Mouse (Mus musculus) midbrain, embryonic 13.5 days (tissue): ENCODE data around the gene Ccin. TPM values are rescaled to one million over a fixed set of nuclear protein-coding genes. Genes with fewer than 3 reads are reported as not detected.

Experiments used
- ATAC-seq: fragments of 200-750 bp; cut with Nextera tagmentation; 2 replicates; pipeline ENCODE4 v1.8.0; 2017; ENCODE audit warnings: mild to moderate bottlenecking, moderate TSS enrichment, moderate library complexity
- H3K27ac ChIP-seq: fragments of 300-500 bp; sonication (generic); 2 replicates; pipeline ENCODE4 v1.5.1; 2015; ENCODE audit warnings: inconsistent platforms, mild to moderate bottlenecking, moderate library complexity
- H3K27me3 ChIP-seq: fragments of 300-500 bp; sonication (generic); 2 replicates; pipeline ENCODE4 v1.6.1; 2015; ENCODE audit warnings: mild to moderate bottlenecking, inconsistent platforms
- H3K36me3 ChIP-seq: fragments of 300-500 bp; sonication (generic); 2 replicates; pipeline ENCODE4 v1.6.1; 2015; ENCODE audit warnings: mild to moderate bottlenecking, inconsistent platforms
- H3K4me1 ChIP-seq: fragments of 300-500 bp; sonication (generic); replicated peaks from 2 replicates; pipeline ENCODE4 v1.6.1; 2015; ENCODE audit warnings: inconsistent platforms
- H3K4me2 ChIP-seq: fragments of 300-500 bp; sonication (generic); replicated peaks from 2 replicates; pipeline ENCODE4 v1.6.1; 2015; ENCODE audit warnings: moderate library complexity, mild to moderate bottlenecking, inconsistent platforms
- H3K4me3 ChIP-seq: fragments of 300-500 bp; sonication (generic); replicated peaks from 2 replicates; pipeline ENCODE4 v1.5.1; 2015; ENCODE audit warnings: mild to moderate bottlenecking, inconsistent platforms
- H3K9ac ChIP-seq: fragments of 300-500 bp; sonication (generic); replicated peaks from 2 replicates; pipeline ENCODE4 v1.6.1; 2015; ENCODE audit warnings: mild to moderate bottlenecking, inconsistent platforms
- H3K9me3 ChIP-seq: fragments of 300-500 bp; sonication (generic); 2 replicates; pipeline ENCODE4 v1.6.1; 2016; ENCODE audit warnings: mild to moderate bottlenecking, inconsistent platforms
- WGBS: fragments of 180-500 bp; shearing (Covaris S2); methylation state at CpG from one replicate; pipeline ENCODE4 v1.1.7; 2015; 5-methylcytosine and 5-hydroxymethylcytosine counted together
- polyA plus RNA-seq: library from polyadenylated mRNA; unstranded; fragments of >200 nt; fragmentation: Nextera tagmentation; extraction: Ambion mirVana; gene quantifications from 2 replicates; pipeline ENCODE4 v1.2.1, GENCODE M21; 2015

Ccin gene
- polyA plus RNA-seq, 1 experiment from 2014 or later = not detected

DNA sequence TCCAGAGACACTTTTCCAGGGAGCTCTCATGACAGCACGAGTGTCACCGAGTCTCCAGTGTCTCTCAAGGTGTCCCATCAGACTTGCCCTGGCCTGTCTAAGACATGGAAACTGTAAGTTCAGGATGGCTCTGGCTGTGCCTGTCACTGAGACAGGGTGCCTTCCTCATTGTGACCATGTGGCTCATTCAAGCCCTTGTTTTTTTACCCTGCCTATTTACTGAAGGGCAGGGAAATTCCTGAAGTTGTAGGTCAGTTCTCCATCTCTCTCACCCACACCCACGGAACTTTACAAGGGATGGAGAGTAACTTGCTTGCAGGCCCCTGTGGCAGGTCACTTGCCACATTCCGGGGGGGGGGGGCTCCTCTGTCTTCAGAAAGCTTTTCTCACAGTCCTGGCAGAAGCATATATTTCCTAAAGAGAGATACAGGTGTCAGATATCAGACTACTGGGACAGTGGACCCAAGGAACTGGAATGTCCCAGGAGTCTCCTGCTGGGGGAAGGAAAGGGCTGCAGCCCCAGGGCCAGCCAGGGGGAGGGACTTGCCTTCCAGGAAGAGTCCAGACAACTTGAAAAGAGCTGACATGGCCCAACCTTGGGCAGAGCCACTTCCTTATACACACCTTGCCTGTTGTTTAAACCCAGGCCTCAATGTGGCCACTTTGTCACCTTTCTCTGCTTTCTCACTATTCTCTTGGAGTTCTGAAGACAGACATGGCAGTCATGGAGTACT, 18.2 kb upstream of the Ccin start:
- Histone ChIP-seq H3K36me3 (no peaks in the 10 kb centered on the region), H3K4me2 (no peak overlapping the region), H3K27me3 (peaks cover 11% of the 10 kb centered on the region; the same call in 1 of the 2 replicates), H3K4me3 (no peak overlapping the region), H3K9me3 (no peaks in the 10 kb centered on the region), H3K4me1 (peaks cover 16% of the 10 kb centered on the region), H3K9ac (no peak overlapping the region), H3K27ac (no peak overlapping the region)
- ATAC-seq = no peak
- WGBS = 57% methylated on average over 4 of the region's 4 CpGs

DNA sequence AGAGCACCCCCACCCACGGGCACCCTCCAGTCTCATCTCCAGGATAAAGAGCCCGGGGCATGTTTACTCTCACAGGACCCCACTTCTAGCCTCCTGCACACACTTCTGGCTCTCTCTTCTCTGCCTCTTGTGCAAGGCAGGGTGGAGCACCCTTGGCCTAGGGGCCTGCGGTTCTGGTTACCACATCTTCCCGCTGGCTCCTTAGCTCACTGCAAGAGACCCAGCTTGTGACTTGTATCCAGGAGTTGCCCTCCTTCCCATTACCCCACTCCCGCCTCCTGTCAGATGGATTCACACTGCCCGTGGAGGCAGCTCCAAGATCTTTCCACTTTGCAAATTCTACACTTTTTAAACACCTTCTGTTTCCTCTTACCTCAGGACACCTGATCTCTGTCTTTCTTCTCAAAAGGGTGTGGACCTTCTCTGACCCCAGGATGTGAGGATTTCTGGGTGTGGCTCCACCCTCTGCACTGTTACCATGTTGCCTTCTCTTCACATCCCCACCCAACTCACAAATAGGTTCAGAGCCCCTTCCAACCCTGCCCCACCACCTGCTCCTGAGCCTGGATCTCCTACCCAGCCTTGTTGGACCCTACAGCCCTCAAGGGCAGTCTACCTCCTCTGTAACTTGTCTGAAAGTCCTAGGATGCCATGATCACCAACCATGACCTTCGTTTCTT, 17.3 kb upstream of the Ccin start:
- Histone ChIP-seq H3K4me2 (no peak overlapping the region), H3K36me3 (no peaks in the 10 kb centered on the region), H3K27ac (no peak overlapping the region), H3K27me3 (peaks cover 6% of the 10 kb centered on the region), H3K9ac (no peak overlapping the region), H3K4me1 (peaks cover 16% of the 10 kb centered on the region), H3K9me3 (no peaks in the 10 kb centered on the region), H3K4me3 (no peak overlapping the region)
- 85% methylated on average over 7 of the region's 7 CpGs for WGBS
- ATAC-seq = no peak

DNA sequence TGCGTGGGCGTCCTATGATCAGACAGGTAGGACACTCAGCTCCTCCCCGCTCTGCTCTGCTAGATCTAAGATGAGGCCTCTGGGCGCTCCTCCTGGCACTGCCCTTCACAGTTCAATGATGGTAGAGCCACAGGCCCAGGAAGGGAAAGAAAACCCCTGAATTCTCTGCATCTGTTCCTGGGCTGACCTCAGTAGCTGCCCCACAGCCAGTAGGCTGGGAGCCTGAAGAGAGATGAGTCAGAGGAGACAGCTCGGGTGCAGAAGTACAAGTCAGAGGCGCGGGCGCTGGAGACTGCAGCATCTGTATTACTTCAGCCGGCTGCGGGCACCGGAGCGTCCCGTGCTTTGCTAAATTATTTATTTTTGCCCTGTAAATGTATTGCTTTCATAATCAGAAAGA, 14.6 kb upstream of the Ccin start:
- Histone ChIP-seq H3K4me1 (peaks cover 29% of the 10 kb centered on the region), H3K9me3 (no peaks in the 10 kb centered on the region), H3K27me3 (no peaks in the 10 kb centered on the region; the same call in 1 of the 2 replicates), H3K9ac (no peak overlapping the region), H3K4me2 (no peak overlapping the region), H3K27ac (no peak overlapping the region), H3K4me3 (no peak overlapping the region), H3K36me3 (no peaks in the 10 kb centered on the region)
- ATAC-seq = no peak
- WGBS = 40% methylated on average over 13 of the region's 13 CpGs

DNA sequence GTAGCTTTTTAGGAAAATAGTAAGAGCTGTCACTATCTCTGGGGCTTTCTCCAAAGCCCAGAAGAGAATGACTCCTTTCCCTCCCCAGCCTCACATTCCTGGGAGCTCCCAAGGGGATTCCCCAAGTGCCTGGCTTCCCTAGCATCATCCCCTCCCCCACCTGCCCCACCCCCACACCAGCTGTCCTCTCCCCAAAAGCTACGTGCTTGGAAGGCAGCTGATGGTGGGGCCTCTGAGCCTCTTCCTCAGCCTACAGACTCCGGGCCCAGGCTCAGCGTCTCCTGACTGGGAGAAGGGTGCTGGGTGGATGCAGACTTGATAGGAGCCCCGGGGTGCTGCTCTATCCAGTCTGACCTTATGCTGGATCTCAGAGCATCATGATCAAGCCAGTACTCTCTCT, 13.9 kb upstream of the Ccin start:
- H3K4me3 ChIP-seq = no peak overlapping the region
- peaks cover 31% of the 10 kb centered on the region for H3K4me1 ChIP-seq
- 9% methylated on average over 4 of the region's 4 CpGs for WGBS
- no peaks in the 10 kb centered on the region for H3K36me3 ChIP-seq
- H3K4me2 ChIP-seq = no peak overlapping the region
- H3K27ac ChIP-seq = no peak overlapping the region
- no peak; the same call in 1 of the 2 replicates for ATAC-seq
- H3K9me3 ChIP-seq = no peaks in the 10 kb centered on the region
- no peaks in the 10 kb centered on the region; the same call in 1 of the 2 replicates for H3K27me3 ChIP-seq
- no peak overlapping the region; the same call in 1 of the 2 replicates for H3K9ac ChIP-seq

DNA sequence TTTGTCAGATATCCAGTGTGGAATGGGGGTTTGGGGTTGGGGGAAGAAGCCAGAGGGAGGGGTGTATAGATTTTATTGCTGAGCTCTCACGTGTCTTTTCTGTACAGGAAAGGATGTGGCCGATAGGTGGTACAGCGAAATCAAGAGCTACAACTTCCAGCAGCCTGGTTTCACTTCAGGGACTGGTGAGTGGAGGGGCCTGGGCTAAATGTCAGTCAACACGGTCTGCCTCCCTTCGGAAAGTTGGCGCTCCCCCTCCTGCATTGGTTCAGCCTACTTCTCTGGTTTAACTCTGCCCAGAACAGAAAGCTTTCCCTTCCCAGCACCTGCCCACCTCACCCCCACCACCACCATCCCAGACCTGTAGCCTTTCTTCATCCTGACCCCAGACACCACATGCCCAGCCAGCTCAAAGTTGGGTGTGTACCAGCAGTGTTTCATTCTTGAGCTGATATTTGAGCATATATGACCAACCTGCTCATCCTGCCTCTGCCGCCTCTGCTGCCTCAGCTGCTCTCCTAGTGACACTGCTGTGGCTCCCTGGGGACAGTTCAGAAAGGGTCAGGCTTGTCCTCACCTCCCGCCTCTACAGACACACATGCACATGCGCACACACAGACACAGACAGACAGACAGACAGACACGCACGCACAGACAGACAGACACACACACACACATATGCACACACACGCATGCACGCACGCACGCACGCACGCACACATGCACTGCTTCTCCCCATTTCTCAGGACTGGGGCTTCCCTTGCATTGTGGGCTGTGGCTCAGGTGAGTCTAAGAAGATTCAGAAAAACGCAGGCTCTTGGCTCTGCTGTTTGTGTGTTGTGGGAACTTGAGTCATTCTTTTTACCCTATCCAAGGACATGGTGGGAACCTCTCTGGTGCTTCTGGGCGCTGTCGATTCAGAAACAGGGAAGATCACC, 12.6 kb upstream of the Ccin start:
- H3K4me3 ChIP-seq = no peak overlapping the region
- H3K4me1 ChIP-seq = peaks cover 31% of the 10 kb centered on the region
- H3K4me2 ChIP-seq = no peak overlapping the region
- 84% methylated on average over 20 of the region's 20 CpGs for WGBS
- no peaks in the 10 kb centered on the region for H3K36me3 ChIP-seq
- H3K27ac ChIP-seq = no peak overlapping the region
- H3K9me3 ChIP-seq = no peaks in the 10 kb centered on the region
- no peak for ATAC-seq
- H3K27me3 ChIP-seq = no peaks in the 10 kb centered on the region; the same call in 1 of the 2 replicates
- H3K9ac ChIP-seq = no peak overlapping the region

DNA sequence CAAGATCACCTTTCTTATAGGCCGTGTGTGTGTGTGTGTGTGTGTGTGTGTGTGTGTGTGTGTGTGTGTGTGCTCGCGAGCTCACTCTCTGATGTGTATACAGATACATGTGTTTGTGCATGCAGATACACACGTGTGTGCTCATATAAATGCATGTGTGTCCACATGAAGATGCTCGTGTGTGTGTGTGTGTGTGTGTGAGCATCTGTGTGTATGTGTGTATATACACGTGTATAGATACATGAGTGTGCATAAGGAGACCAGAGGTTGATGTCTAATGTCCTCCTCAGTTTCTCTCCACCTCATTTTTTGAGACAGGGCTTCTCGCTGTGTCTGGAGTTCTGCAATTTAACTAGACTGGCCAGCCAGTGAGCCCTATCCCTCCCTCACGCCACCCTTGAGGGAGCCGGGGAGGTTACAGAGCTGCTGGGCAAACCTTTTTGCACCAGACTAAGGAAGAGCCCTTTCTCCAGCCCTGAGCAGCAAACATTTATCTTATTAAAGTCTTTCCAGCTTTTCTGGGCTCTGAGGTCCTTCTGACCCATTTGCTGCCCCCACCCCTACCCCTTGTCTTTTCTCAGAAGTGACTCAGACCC, 11.6 kb upstream of the Ccin start:
- Histone ChIP-seq H3K4me1 (peaks cover 31% of the 10 kb centered on the region), H3K9ac (no peak overlapping the region), H3K27ac (no peak overlapping the region), H3K4me3 (no peak overlapping the region), H3K36me3 (no peaks in the 10 kb centered on the region), H3K9me3 (no peaks in the 10 kb centered on the region), H3K27me3 (peaks cover 8% of the 10 kb centered on the region), H3K4me2 (no peak overlapping the region)
- WGBS = 65% methylated on average over 9 of the region's 9 CpGs
- ATAC-seq = 0 out of 2 replicates have a peak, but pooled peaks have one; percentile 7

DNA sequence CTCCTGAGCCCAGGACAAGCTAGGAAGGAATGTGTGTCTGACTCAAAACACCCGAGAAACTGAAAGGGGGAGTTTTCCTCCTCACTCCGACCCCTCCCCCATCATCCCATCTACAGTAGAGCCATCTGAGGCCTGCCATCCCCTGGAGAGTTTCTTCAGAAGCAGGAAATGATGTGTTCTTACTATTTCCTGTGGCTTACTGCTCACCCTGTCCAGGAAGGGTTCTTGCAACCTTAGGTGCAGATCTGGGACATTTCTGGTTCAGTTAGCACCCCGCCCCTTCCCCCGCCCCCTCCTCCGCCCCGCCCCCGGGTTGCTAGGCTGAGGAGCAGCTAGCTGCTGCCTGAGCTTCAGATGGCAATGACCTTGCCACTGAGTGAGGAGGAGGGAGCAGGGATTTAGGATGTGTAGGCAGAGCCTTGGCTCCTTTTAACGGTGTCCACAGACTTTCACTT, 11.1 kb upstream of the Ccin start:
- H3K4me1 ChIP-seq = peaks cover 31% of the 10 kb centered on the region
- WGBS = 3% methylated on average over 7 of the region's 8 CpGs
- no peak overlapping the region for H3K4me3 ChIP-seq
- peak; percentile 64 for ATAC-seq
- H3K36me3 ChIP-seq = no peaks in the 10 kb centered on the region
- H3K4me2 ChIP-seq = no peak overlapping the region
- no peaks in the 10 kb centered on the region for H3K9me3 ChIP-seq
- H3K27ac ChIP-seq = no peak overlapping the region
- peaks cover 12% of the 10 kb centered on the region for H3K27me3 ChIP-seq
- H3K9ac ChIP-seq = no peak overlapping the region

DNA sequence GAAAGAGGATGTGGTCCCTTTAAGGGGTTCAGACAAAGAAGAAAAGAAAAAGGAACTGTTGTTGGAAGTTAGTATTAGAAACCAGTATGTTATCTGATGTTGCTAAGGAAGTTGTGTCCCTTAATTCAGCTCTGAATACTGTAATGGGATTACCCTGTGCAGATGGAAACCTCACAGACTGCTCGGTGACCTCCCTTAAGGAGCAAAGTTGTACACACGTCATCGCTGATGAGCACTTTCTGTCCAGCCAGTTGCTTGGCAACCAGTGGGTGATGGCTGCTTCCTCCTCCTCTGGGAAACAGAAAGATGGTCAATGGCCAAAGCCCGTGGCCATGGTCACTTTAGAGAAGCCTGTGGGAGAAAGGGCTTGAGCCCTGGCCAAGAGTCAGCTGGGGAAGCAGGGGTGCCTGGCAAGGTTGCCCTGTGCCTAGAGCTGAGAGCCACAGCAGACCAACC, 9.7 kb upstream of the Ccin start:
- Histone ChIP-seq H3K36me3 (no peaks in the 10 kb centered on the region), H3K4me3 (no peak overlapping the region), H3K4me2 (no peak overlapping the region), H3K27me3 (peaks cover 18% of the 10 kb centered on the region), H3K4me1 (peaks cover 32% of the 10 kb centered on the region), H3K27ac (no peak overlapping the region), H3K9ac (no peak overlapping the region), H3K9me3 (no peaks in the 10 kb centered on the region)
- WGBS = 25% methylated on average over 4 of the region's 4 CpGs
- ATAC-seq = no peak

DNA sequence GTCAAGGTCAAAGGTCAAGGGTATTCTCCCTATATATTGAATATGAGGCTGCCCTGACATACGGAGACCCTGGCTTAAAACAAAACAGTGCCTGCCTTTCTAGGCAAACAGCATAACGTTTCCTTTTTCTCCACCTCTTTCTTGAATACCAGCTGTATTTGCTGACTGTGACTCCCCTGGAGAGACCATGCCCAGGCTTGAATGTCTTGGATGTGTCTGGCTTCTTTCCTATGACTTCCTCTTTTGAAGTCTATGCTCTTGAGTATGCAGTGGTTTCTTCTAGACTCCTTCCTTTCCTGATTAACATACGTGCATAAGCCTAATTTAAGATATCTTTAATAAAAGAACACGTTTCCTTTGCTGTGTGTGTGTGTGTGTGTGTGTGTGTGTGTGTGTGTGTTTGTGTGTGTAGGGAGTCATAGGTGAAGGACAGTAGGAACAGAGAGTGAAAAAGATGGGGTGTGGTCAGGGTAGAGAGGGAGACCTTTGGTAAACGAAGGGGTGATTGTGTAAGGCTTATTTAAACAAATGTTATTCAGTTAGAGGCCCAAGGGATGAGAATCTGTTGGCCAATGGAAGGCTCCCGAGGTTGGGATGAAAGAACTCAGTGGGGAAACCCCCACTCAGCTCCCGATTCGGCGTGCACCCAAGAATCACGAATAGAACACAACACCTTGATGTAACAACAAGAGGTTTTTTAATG, 8.2 kb upstream of the Ccin start:
- peaks cover 31% of the 10 kb centered on the region for H3K4me1 ChIP-seq
- WGBS = 82% methylated on average over 10 of the region's 10 CpGs
- ATAC-seq = no peak

DNA sequence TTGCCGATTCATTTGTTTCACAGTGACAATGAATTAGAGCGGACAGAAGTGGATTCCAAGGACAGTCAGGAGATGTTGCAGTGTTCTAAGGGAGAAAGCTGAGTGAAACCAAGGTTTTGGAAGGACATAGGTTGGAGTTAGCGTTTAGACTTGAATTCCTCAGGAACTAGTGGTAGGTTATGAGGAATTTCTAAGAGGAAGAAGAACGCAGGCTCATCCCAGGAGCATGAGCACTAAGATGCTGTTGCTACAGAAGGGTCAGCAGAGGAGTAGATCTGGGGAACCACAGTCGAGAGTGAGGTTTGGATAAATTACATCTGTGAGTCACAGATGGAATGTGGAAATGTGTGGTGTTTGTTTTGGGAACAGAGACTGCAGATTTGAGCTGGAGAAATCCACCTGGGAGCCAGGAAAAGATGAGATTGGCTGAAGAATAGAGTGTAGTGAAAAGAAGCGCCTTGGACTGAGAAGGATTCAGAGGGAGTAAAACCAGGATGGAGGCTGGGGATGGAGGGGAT, 7.0 kb upstream of the Ccin start:
- no peak overlapping the region for H3K4me2 ChIP-seq
- H3K4me3 ChIP-seq = no peak overlapping the region
- no peak for ATAC-seq
- peaks cover 31% of the 10 kb centered on the region for H3K4me1 ChIP-seq
- H3K27ac ChIP-seq = no peak overlapping the region
- H3K9me3 ChIP-seq = no peaks in the 10 kb centered on the region
- no peak overlapping the region for H3K9ac ChIP-seq
- WGBS = 81% methylated on average over 6 of the region's 6 CpGs
- H3K36me3 ChIP-seq = no peaks in the 10 kb centered on the region
- H3K27me3 ChIP-seq = peaks cover 33% of the 10 kb centered on the region

More for the DNA sequence above, 8.2 kb upstream of the Ccin start:
- peaks cover 22% of the 10 kb centered on the region for H3K27me3 ChIP-seq
- H3K9me3 ChIP-seq = no peaks in the 10 kb centered on the region
- H3K27ac ChIP-seq = no peak overlapping the region
- no peaks in the 10 kb centered on the region for H3K36me3 ChIP-seq
- H3K4me3 ChIP-seq = no peak overlapping the region
- H3K9ac ChIP-seq = no peak overlapping the region
- H3K4me2 ChIP-seq = no peak overlapping the region
